Mouse (Mus musculus) MEL (cell line): ENCODE measurements around the gene Efna5. TPM values are rescaled to one million over a fixed set of nuclear protein-coding genes. Genes with fewer than 3 reads are reported as not detected.

Source experiments
- DNase-seq: peaks from one replicate; pipeline ENCODE4 v3.0.0; 2011; ENCODE audit warnings: low read depth, low spot score
- H3K27ac ChIP-seq: 2 replicates; pipeline ENCODE4 v1.5.1; 2012; ENCODE audit warnings: low read depth, mild to moderate bottlenecking, control low read depth, low read length, moderate library complexity; ENCODE audit not compliant: control insufficient read depth
- H3K27me3 ChIP-seq, 2 experiments: fragments of 150-350 bp in 1 of 2; sonication (generic) in 1 of 2; 2 replicates each; pipeline ENCODE4 v1.6.1; 2012; ENCODE audit warnings: low read length in 2 of 2, mild to moderate bottlenecking in 2 of 2, improper control_type of control experiment in 1 of 2, moderate library complexity in 1 of 2; ENCODE audit not compliant: insufficient read depth in 2 of 2, control insufficient read depth in 1 of 2
- H3K36me3 ChIP-seq, 2 experiments: 2 replicates each; pipeline ENCODE4 v1.6.1; 2012 to 2014; ENCODE audit warnings: low read length in 2 of 2, improper control_type of control experiment in 1 of 2, inconsistent platforms in 1 of 2, mild to moderate bottlenecking in 1 of 2; ENCODE audit not compliant: insufficient read depth in 2 of 2, control insufficient read depth in 1 of 2
- H3K4me1 ChIP-seq, 2 experiments: fragments of 150-350 bp in 1 of 2; sonication (generic) in 1 of 2; 2 replicates each; pipeline ENCODE4 v1.6.1; 2012; ENCODE audit warnings: low read length in 2 of 2, improper control_type of control experiment in 1 of 2, mild to moderate bottlenecking in 1 of 2; ENCODE audit not compliant: insufficient read depth in 2 of 2, control insufficient read depth in 1 of 2
- H3K4me3 ChIP-seq, 2 experiments: fragments of 150-350 bp in 1 of 2; sonication (generic) in 1 of 2; 2 replicates each; pipeline ENCODE4 v1.5.1; 2012; ENCODE audit warnings: low read depth in 2 of 2, low read length in 2 of 2, mild to moderate bottlenecking in 2 of 2, moderate library complexity in 2 of 2, control low read depth in 1 of 2, improper control_type of control experiment in 1 of 2; ENCODE audit not compliant: control insufficient read depth in 1 of 2, insufficient read depth in 1 of 2
- H3K79me2 ChIP-seq: 2 replicates; pipeline ENCODE4 v1.6.1; 2012; ENCODE audit warnings: mild to moderate bottlenecking, low read length, moderate library complexity; ENCODE audit not compliant: control insufficient read depth, poor library complexity, insufficient read depth
- H3K9ac ChIP-seq: 2 replicates; pipeline ENCODE4 v1.6.1; 2012; ENCODE audit warnings: low read depth, mild to moderate bottlenecking, control low read depth, low read length, moderate library complexity; ENCODE audit not compliant: control insufficient read depth, poor library complexity, severe bottlenecking
- H3K9me3 ChIP-seq: fragments of 150-350 bp; sonication (generic); replicated peaks from 2 replicates; pipeline ENCODE4 v1.6.1; 2012; ENCODE audit warnings: mild to moderate bottlenecking, low read length, improper control_type of control experiment, moderate library complexity; ENCODE audit not compliant: insufficient read depth
- CHD1 ChIP-seq: IDR thresholded peaks from 2 replicates; pipeline ENCODE4 v1.6.1; 2012; ENCODE audit warnings: low read depth, mild to moderate bottlenecking, inconsistent platforms, low read length, improper control_type of control experiment
- CHD2 ChIP-seq: IDR thresholded peaks from 2 replicates; pipeline ENCODE4 v1.6.1; 2011; ENCODE audit warnings: low read length, improper control_type of control experiment
- CTCF ChIP-seq, 3 experiments: IDR thresholded peaks in 2 of 3; conservative IDR thresholded peaks in 1 of 3; 2 replicates each; pipeline ENCODE4 v1.5.1; 2011 to 2012; ENCODE audit warnings: low read length in 3 of 3, low read depth in 2 of 3, mild to moderate bottlenecking in 2 of 3, improper control_type of control experiment in 1 of 3, inconsistent platforms in 1 of 3, mixed read lengths in 1 of 3, moderate library complexity in 1 of 3; ENCODE audit not compliant: control insufficient read depth in 1 of 3, insufficient read depth in 1 of 3, poor library complexity in 1 of 3, severe bottlenecking in 1 of 3
- E2F4 ChIP-seq: IDR thresholded peaks from 2 replicates; pipeline ENCODE4 v1.6.1; 2011; ENCODE audit warnings: low read depth, low read length, improper control_type of control experiment, borderline replicate concordance
- ETS1 ChIP-seq: IDR thresholded peaks from 2 replicates; pipeline ENCODE4 v1.6.1; 2012; ENCODE audit warnings: low read depth, mild to moderate bottlenecking, inconsistent platforms, low read length, improper control_type of control experiment, moderate library complexity
- GABPA ChIP-seq: IDR thresholded peaks from 2 replicates; pipeline ENCODE4 v1.6.1; 2012; ENCODE audit warnings: low read depth, mild to moderate bottlenecking, inconsistent platforms, low read length, improper control_type of control experiment, moderate library complexity
- HCFC1 ChIP-seq: IDR thresholded peaks from 2 replicates; pipeline ENCODE4 v1.6.1; 2012; ENCODE audit warnings: low read depth, mild to moderate bottlenecking, inconsistent platforms, low read length, improper control_type of control experiment, moderate library complexity
- MAFK ChIP-seq: IDR thresholded peaks from 2 replicates; pipeline ENCODE4 v1.6.1; 2011; ENCODE audit warnings: low read depth, mild to moderate bottlenecking, low read length, improper control_type of control experiment, borderline replicate concordance
- MXI1 ChIP-seq: IDR thresholded peaks from 2 replicates; pipeline ENCODE4 v1.6.1; 2011; ENCODE audit warnings: mild to moderate bottlenecking, low read depth, low read length, improper control_type of control experiment
- MYB ChIP-seq: IDR thresholded peaks from 2 replicates; pipeline ENCODE4 v1.6.1; 2011; ENCODE audit warnings: mild to moderate bottlenecking, low read depth, low read length, improper control_type of control experiment
- MYC ChIP-seq: IDR thresholded peaks from 2 replicates; pipeline ENCODE4 v1.6.1; 2011; ENCODE audit warnings: low read depth, mild to moderate bottlenecking, low read length, improper control_type of control experiment, moderate library complexity
- NELFE ChIP-seq: IDR thresholded peaks from 2 replicates; pipeline ENCODE4 v1.6.1; 2011; ENCODE audit warnings: low read depth, low read length, improper control_type of control experiment
- NRF1 ChIP-seq: IDR thresholded peaks from 2 replicates; pipeline ENCODE4 v1.6.1; 2014; ENCODE audit warnings: low read depth, mild to moderate bottlenecking, inconsistent platforms, low read length, improper control_type of control experiment, moderate library complexity; ENCODE audit not compliant: poor library complexity, insufficient read depth, severe bottlenecking
- POLR2AphosphoS5 ChIP-seq: IDR thresholded peaks from 2 replicates; pipeline ENCODE4 v1.6.1; 2012; ENCODE audit warnings: low read depth, borderline replicate concordance, mild to moderate bottlenecking, inconsistent platforms, low read length, moderate library complexity, mixed read lengths
- RAD21 ChIP-seq: IDR thresholded peaks from 2 replicates; pipeline ENCODE4 v1.6.1; 2011; ENCODE audit warnings: mild to moderate bottlenecking, low read depth, low read length, improper control_type of control experiment
- RCOR1 ChIP-seq: IDR thresholded peaks from 2 replicates; pipeline ENCODE4 v1.6.1; 2012; ENCODE audit warnings: low read depth, mild to moderate bottlenecking, inconsistent platforms, low read length, improper control_type of control experiment
- SMC3 ChIP-seq: IDR thresholded peaks from 2 replicates; pipeline ENCODE4 v1.6.1; 2011; ENCODE audit warnings: low read depth, low read length, improper control_type of control experiment
- TBP ChIP-seq: IDR thresholded peaks from 2 replicates; pipeline ENCODE4 v1.8.0; 2011; ENCODE audit warnings: low read depth, low read length, improper control_type of control experiment
- TCF12 ChIP-seq: IDR thresholded peaks from 2 replicates; pipeline ENCODE4 v1.6.1; 2014; ENCODE audit warnings: low read depth, mild to moderate bottlenecking, inconsistent platforms, low read length, improper control_type of control experiment, moderate library complexity
- UBTF ChIP-seq: IDR thresholded peaks from 2 replicates; pipeline ENCODE4 v1.6.1; 2012; ENCODE audit warnings: low read depth, mild to moderate bottlenecking, inconsistent platforms, low read length, improper control_type of control experiment, moderate library complexity, borderline replicate concordance; ENCODE audit not compliant: insufficient read depth
- ZKSCAN1 ChIP-seq: IDR thresholded peaks from 2 replicates; pipeline ENCODE4 v1.6.1; 2012; ENCODE audit warnings: low read depth, mild to moderate bottlenecking, inconsistent platforms, low read length, improper control_type of control experiment, moderate library complexity
- ZMIZ1 ChIP-seq: IDR thresholded peaks from 2 replicates; pipeline ENCODE4 v1.6.1; 2012; ENCODE audit warnings: low read depth, mild to moderate bottlenecking, inconsistent platforms, low read length, improper control_type of control experiment, moderate library complexity
- ZNF384 ChIP-seq: IDR thresholded peaks from 2 replicates; pipeline ENCODE4 v1.6.1; 2012; ENCODE audit warnings: low read depth, mild to moderate bottlenecking, inconsistent platforms, low read length, improper control_type of control experiment
- polyA plus RNA-seq, 2 experiments: library from polyadenylated mRNA; stranded (reverse) in 1 of 2; unstranded in 1 of 2; fragments of >175 nt in 1 of 2; fragments of >200 nt in 1 of 2; gene quantifications; 2 replicates each; pipeline versions ENCODE4 v1.2.1 to v1.2.4; 2012; ENCODE audit warnings: low replicate concordance in 2 of 2, low read depth in 1 of 2; ENCODE audit not compliant: insufficient read length in 2 of 2, insufficient read depth in 1 of 2, missing spikeins in 1 of 2
- total RNA-seq: library from RNA; depleted of rRNA; stranded (reverse); fragments of 300-350 nt; gene quantifications from 2 replicates; pipeline ENCODE4 v1.2.3, GENCODE M21; 2012

The Efna5 gene
- total and polyA plus RNA-seq, 3 experiments, result not detected

- Histone ChIP-seq H3K9ac (no peak overlapping the region), H3K79me2 (no peaks in the 10 kb centered on the region), H3K9me3 (no peaks in the 10 kb centered on the region), H3K36me3 (no peaks in the 10 kb centered on the region), H3K4me3 (no peak overlapping the region), H3K27ac (no peak overlapping the region), H3K4me1 (no peaks in the 10 kb centered on the region), H3K27me3 (no peaks in the 10 kb centered on the region)
- TF ChIP-seq E2F4 (no peak), HCFC1 (no peak), ETS1 (no peak), CHD1 (no peak), MYC (no peak), UBTF (no peak), MYB (no peak), NRF1 (no peak), GABPA (no peak), ZKSCAN1 (no peak), TCF12 (no peak), CHD2 (no peak), POLR2AphosphoS5 (no peak), RCOR1 (no peak), NELFE (no peak), MAFK (no peak), ZMIZ1 (no peak), TBP (no peak)
- no peak for DNase-seq
Measured at GRCm38 (mm10) chr17:62889991-62890390, 8.9 kb upstream of the Efna5 start.

GRCm38 (mm10) chr17:62884129-62884506, 3.0 kb upstream of the Efna5 start:
- H3K27ac ChIP-seq, result no peak overlapping the region
- no peaks in the 10 kb centered on the region for H3K27me3 ChIP-seq
- no peaks in the 10 kb centered on the region for H3K79me2 ChIP-seq
- no peaks in the 10 kb centered on the region for H3K9me3 ChIP-seq
- no peak overlapping the region for H3K9ac ChIP-seq
- TF ChIP-seq ZNF384 (no peak), CTCF (IDR thresholded peaks at IDR 0.05 in 2 of 3, conservative IDR thresholded peaks at IDR 0.05 in 1 of 3; ENCODE audit: control insufficient read depth in 1 of 3, insufficient read depth in 1 of 3, low read depth in 2 of 3, low read length in 3 of 3, poor library complexity in 1 of 3, severe bottlenecking in 1 of 3) (peak in 2 of 3 experiments; percentile 10 to 53; a peak in 3 of 6 replicates), RAD21 (peak; percentile 20), MXI1 (no peak), SMC3 (no peak)
- H3K36me3 ChIP-seq, result no peaks in the 10 kb centered on the region
- no peak for DNase-seq
- H3K4me1 ChIP-seq, result no peaks in the 10 kb centered on the region
- H3K4me3 ChIP-seq, result no peak overlapping the region
